Mouse (Mus musculus) cerebral cortex, adult 2 months (tissue): Measurements from ENCODE around the gene Pskh1.

Experiments
- WGBS: fragments of 180-500 bp; shearing (Covaris S2); methylation state at CpG from one replicate; pipeline ENCODE4 v1.1.7; 2018; 5-methylcytosine and 5-hydroxymethylcytosine counted together

The Pskh1 gene

DNA sequence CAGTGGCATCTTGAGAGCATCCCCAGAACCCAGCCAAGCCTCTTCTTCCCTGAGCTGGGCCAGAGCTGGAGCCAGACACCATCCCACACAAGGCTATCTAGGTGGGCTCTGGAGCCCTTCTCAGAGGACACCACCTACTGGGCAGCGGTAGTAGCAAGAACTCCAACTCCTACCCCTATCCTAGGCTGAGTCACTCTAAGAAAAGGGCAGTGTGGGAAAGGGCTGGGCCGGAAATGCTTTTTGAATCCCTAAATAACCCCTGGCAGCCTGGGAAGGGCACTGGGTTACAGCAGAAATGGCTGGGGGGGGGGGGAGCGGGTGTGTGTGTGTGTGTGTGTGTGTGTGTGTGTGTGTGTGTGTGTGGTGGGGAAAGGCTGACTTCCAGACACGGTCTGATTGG lies 57.6 kb downstream of the Pskh1 start:
- WGBS, result 43% methylated on average over 3 of the region's 4 CpGs

DNA sequence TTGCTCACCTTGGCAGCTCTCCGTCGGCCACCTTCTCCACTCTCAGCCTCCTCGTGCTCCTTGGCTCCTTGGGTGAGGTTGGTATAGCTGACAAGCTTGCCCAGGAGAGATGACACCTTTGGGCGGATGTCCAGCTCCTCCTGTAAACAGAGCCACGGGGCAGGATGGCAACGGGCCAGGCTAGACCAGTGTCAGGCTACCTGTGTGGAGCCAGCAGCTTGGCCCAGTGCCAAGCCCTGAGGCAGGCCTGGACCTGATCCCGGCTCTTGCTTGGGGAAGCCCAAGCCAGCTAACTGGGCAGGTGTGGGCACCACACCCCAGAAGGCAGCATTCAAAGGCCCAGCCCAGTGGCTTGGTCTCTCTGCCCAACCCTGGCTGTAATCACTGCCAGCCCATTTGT lies 59.1 kb downstream of the Pskh1 start:
- 67% methylated on average over 7 of the region's 7 CpGs for WGBS

DNA sequence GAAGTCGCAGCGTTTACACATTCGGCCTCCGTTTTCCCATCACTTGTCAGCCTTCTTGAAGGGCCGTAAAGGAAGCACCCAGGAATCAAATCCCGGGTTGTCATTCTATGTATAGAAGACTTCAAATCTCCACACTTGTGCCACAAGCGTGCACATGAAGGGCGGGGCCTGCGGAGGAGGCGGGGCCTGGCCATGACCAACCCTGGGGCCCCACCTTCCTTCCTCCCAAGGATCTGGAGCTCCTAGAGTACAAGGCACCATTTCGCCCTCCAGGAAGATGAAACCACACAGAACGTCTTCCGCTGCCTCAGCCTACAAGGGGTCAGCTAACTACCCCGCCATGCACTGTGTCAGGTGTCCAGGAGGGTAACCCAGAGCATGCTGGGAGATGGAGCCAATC lies 60.9 kb downstream of the Pskh1 start:
- WGBS, result 87% methylated on average over 14 of the region's 14 CpGs

DNA sequence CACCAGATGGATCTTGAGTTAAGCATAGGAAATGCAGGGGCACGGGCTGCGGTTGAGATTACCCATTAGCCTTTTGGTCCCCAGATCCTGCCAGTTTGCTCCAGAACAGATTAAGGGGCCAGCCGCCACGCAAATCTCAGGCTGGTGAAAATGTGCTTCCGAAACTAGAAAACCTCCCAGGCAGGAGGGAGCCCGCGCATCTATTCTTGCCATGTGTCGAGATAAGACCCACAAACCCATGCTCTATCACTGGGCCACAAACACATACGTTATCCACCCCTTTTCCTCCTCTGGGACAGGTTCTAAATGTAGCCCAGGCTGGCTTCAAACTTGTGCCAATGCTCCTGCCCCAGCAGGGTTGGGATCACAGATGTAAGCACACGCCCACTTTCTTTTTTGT lies 61.3 kb downstream of the Pskh1 start:
- WGBS, result 94% methylated on average over 10 of the region's 10 CpGs

DNA sequence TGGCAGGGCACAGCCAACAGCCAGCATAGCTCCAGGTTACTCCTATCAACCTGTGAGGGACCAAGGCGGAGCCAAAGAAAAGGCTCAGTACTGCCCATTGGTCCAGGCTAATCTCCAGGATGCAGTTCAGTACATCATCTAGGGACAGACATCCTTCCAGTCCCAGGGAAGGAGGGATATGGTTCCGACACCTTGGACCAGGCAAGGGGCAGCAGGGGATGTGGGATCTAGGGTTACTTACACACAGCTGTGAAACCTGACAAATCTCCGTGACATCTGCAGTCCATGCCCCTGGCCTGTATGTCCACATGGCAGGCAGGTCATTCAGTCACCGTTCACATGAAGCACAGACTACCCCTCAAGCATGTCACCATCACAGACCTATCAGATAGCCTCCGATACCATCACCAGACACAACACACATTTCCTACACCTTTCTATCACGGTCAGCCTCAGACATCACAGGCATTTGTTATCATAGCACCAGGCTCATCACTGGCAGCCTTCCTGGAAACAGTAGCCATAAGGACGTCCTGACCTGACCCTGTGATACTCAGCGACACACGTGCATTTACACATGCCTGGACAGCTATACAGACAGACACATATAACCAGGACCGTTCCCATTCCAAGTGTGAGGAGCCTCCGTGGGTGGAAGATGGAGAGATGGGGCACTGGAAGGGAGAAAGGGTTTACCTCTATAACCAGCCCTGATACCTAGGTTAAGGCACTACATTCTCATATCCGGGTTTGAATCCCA lies 64.4 kb downstream of the Pskh1 start:
- 72% methylated on average over 12 of the region's 12 CpGs for WGBS

DNA sequence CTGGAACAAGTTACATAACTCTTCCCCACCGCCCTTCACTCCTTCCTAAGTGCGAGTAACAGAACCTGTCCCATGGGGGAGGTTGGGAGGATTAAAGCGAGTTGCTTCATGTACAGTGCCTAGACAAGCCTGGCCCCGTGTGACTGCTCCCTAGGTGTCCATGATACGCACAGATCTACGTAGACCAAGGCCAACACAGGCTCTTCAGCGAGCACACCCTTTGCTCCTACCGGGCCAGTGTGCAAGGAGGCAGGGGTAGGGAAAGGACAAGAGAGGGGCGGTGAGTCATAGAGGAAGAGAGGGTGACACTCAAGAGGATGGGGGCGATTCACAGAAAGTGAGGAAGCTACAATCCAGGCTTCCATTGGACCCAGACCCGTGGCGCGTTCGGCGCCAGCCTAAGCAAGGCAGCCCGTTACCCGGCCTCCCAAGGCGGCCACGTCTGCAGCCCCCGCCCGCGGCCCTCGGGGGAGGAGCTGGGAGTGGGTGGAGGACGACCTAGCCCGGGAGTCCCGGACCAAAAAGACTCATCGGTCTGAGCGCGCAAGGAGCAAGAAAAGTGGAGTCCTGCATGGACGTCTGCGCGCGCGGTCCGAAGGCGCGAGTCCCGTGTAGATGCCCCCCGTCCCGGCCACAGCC lies 65.1 kb downstream of the Pskh1 start:
- WGBS, result 8% methylated on average over 40 of the region's 40 CpGs

DNA sequence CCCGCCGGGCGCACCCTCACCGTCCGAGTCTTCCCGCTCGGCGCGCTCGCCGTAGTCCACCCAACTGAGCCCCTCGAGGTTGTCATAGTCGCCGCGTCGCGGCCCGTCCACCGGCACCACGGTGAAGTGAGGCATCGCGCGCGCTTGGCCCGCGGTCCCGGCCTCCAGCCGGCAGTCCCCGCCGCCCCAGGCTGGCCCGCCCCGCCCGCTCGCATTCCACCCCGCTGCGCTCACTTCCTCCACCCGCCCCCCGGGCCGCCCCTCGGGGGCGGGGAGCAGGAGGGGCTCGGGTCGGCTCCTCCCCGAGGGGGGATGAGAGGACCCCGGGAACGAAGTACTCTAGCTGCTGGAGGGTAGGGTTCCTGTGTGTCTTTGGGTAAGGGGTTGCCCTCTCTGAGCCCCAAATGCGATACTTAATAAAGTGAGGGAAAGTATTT lies 65.7 kb downstream of the Pskh1 start, which contains the start of gene Slc12a4:
Gene Slc12a4, minus strand, starts transcription at position 193 of the 437 bp plus-strand sequence.
- whole genome bisulfite sequencing, result 1% methylated on average over 47 of the region's 47 CpGs

DNA sequence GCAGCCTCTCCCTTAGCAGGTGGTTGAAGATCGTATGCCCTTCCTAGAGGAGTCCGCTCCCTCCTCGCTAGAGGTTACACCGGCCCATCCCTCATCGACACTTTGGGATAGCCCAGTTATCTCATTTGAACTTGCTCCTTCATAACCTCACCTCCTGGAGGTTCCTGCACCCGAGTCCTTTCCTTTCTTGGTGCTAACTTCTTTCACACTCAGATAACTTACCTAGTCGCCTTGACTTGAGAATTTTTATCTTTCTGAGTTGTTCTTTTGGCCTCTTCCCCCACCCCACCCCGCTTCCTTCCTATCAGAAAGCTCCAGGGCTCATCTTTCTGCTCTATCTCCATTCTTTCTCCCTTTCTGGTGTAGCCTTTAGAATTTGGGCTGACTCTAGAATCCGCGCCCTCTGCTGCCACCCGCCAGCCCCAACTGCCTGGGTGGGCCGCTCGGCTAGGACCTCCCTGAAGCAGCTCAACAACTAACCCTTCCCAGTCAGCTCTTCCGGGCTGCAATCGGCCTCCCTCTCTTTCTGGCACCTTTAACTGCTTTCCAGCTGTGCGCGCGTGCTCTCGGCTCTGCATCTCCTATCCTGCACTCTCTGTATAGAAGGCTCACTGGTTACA lies 66.6 kb downstream of the Pskh1 start:
- WGBS, result 16% methylated on average over 19 of the region's 19 CpGs

DNA sequence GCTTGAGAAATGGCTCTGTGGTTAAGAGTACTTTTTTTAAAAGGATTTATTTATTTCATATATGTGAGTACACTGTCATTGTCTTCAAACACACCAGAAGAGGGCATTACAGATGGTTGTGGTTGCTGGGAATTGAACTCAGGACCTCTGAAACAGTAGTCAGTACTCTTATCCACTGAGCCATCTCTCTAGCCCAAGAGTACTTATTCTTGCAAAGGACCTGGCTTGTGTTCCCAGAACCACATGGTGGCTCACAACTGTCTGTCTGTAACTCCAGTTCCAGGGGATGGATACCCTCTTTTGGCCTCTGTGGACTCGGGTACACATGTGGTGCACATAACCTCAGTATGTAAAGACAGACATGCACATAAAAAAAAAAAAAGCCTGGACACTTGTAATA lies 69.1 kb downstream of the Pskh1 start:
- 74% methylated on average over 1 of the region's 1 CpGs for WGBS

DNA sequence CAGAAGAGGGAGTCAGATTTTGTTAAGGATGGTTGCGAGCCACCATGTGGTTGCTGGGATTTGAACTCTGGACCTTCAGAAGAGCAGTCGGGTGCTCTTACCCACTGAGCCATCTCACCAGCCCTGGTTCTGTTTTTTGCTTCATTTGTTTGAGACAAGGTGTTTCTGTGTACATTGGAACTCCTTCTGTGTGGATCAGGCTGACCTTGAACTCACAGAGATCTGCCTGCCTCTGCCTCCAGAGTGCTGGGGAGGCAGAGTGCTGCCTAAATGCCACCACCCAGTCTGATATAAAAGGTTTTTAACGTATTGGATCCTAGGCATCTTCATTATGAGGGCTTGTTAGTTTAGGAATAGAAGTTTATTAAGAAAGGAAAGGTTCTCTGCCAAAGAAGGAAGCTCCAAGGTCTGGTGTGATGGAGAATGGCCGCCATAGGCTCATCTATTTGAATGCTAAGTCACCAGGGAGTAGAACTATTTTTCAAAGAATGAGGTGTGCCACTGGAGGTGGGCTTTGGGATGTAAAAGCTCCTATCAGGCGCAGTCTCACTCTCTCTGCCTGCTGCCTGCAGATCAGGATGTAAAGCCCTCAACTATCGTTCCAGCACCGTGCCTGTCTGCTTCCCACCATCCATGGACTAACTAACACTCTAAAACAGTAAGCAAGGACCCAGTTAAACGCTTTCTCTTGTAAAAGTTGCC lies 70.9 kb downstream of the Pskh1 start:
- 79% methylated on average over 8 of the region's 8 CpGs for whole genome bisulfite sequencing

DNA sequence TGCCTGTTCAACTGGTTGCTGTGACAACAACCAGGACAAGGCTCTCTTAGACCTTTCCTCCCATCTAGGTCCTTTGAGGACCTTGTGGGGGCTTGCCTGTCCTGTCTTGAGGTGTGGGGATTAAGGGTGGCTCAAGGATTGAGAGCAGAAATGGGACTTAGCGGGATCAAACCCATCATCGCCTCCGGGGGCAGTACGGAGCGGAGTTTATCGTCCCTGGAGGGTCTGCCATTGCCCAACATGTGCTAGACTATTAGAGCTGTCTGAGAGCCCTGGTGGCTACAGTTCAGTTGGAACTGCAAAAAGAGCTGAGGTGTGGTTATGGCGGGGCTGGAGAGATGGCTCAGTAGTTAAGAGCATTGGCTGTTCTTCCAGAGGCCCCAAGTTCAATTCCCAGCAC lies 75.1 kb downstream of the Pskh1 start:
- WGBS, result 79% methylated on average over 7 of the region's 7 CpGs

DNA sequence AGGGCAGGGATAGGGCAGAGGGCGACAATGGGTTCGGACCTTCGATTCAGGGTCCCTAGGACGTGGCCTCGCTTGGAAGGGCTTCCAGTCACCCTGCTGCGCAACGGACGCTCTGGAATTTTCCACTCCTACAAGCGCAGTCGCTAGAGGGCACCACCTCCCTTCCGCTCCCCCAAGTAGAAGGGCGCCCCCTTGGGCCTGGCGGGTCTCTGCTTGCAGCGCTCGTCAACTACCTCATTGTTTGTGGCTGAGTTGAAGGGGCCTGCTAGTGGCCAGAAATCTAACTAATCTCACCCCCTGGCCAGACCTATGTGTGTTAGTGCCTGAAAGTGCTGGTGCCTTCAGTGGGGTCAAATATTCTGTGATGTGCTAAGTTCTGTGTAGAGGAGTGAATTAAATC lies 79.1 kb downstream of the Pskh1 start, which contains the start of gene Dpep3:
Gene Dpep3, minus strand, starts transcription at position 105 of the 400 bp plus-strand sequence.
- WGBS, result 89% methylated on average over 15 of the region's 15 CpGs

DNA sequence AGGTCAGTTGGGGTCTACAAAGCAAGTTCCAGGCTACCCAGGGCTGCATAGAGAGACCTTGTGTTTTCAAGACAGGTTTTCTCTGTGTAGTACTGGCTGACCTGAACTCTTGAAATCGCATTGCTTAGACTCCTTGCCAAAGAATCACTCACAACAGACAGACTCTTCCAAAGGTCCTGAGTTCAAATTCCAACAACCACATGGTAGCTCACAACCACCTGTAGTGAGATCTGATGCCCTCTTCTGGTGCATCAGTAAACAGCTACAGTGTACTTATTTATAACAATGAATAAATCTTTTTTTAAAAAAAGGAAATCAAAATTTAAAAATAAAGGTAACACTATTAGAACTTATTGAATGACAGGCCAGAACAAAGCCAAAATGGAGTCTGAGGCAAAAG lies 80.9 kb downstream of the Pskh1 start:
- 92% methylated on average over 1 of the region's 1 CpGs for WGBS
